28 mouse cellular contexts compared by ENCODE assay signal in genomic region chr5:66026796-66027195, GRCm38 (mm10). TPM values are rescaled to one million over a fixed set of nuclear protein-coding genes. Genes with fewer than 3 reads are reported as not detected.
"Had no signal": no experiment of that assay in that cellular context is flagged by ENCODE, and none has a peak within 500 bp of the region (broad histone marks: within the 10 kb centered on the region; RNA-seq: fewer than 3 reads in every experiment).

No protein-coding gene starts in this region.

- H3K9ac ChIP-seq: heart, embryonic 13.5 days; heart, embryonic 15.5 days; hindbrain, embryonic 12.5 days; hindbrain, embryonic 14.5 days; intestine, embryonic 15.5 days; limb, embryonic 12.5 days; liver, embryonic 13.5 days had no signal

- H3K27me3 ChIP-seq: heart, embryonic 13.5 days; heart, embryonic 15.5 days; hindbrain, embryonic 12.5 days; intestine, embryonic 15.5 days; limb, embryonic 12.5 days; liver, embryonic 13.5 days had no signal

- H3K4me3 ChIP-seq: heart, adult 2 months; heart, embryonic 13.5 days; heart, embryonic 15.5 days; hindbrain, embryonic 10.5 days; hindbrain, embryonic 12.5 days; intestine, embryonic 15.5 days; layer of hippocampus, adult 2 months; left cerebral cortex, adult 2 months; limb, embryonic 10.5 days; limb, embryonic 12.5 days; liver, embryonic 13.5 days had no signal

- H3K9me3 ChIP-seq: heart, embryonic 15.5 days; intestine, embryonic 15.5 days; limb, embryonic 10.5 days had no signal

- H3K36me3 ChIP-seq: heart, embryonic 15.5 days had no signal

- H3K4me1 ChIP-seq: heart, embryonic 13.5 days; heart, embryonic 15.5 days; hindbrain, embryonic 10.5 days; hindbrain, embryonic 12.5 days; intestine, embryonic 15.5 days; limb, embryonic 10.5 days; limb, embryonic 12.5 days had no signal

- H3K27ac ChIP-seq: heart, adult 2 months; heart, embryonic 13.5 days; heart, embryonic 15.5 days; hindbrain, embryonic 10.5 days; hindbrain, embryonic 12.5 days; hindbrain, embryonic 14.5 days; intestine, embryonic 15.5 days; layer of hippocampus, adult 2 months; left cerebral cortex, adult 2 months; limb, embryonic 10.5 days; limb, embryonic 12.5 days; liver, embryonic 13.5 days had no signal

- DNase-seq: gastrocnemius, postnatal 25 days; heart, adult 2 months; heart, postnatal 4 days; kidney, adult 18-20 months; kidney, adult 8-10 months; kidney, postnatal 10 days; kidney, postnatal 25 days; kidney, postnatal 4 days; liver; liver, embryonic 13.5 days had no signal

RNA-seq across cellular contexts. Expression of gene 9130230L23Rik, which starts 22.7 kb away (rescaled TPM):
- total RNA-seq: gastrocnemius, postnatal 25 days; granulocyte monocyte progenitor cell, adult 5-6 weeks; heart, adult 2 months; heart, postnatal 25 days; heart, postnatal 4 days; layer of hippocampus, adult 2 months; layer of hippocampus, postnatal 10 days; layer of hippocampus, postnatal 25 days; left cerebral cortex, adult 2 months; left cerebral cortex, postnatal 14 days; left cerebral cortex, postnatal 36 days had no signal
- polyA plus RNA-seq: heart, embryonic 13.5 days; hindbrain, embryonic 12.5 days; hindbrain, embryonic 14.5 days; limb, embryonic 12.5 days; limb, embryonic 14.5 days; liver, embryonic 11.5 days; liver, embryonic 13.5 days had no signal
